Mouse (Mus musculus): ENCODE results near the gene Tbx3.

Tbx3 gene

DNA sequence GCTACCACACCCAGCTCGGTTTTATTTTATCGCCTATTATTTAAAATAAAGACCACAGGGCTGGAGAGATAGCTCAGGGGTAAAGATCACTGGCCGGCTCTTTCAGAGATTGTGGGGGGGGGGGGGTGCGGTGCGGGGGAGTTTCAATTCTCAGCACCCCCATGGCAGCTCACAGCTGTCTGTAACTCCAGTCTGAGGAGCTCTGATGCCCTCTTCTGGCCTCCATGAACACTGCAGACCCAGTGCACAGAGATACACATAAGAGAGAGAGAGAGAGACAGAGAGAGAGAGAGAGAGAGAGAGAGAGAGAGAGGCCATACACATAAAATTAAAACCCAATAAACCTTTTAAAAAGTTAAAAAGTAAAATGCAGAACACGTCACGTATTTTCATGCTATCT is 34.4 kb downstream of the Tbx3 start:
- no peak for DNase-seq (ENCODE audit: low spot score in 2 of 2)

DNA sequence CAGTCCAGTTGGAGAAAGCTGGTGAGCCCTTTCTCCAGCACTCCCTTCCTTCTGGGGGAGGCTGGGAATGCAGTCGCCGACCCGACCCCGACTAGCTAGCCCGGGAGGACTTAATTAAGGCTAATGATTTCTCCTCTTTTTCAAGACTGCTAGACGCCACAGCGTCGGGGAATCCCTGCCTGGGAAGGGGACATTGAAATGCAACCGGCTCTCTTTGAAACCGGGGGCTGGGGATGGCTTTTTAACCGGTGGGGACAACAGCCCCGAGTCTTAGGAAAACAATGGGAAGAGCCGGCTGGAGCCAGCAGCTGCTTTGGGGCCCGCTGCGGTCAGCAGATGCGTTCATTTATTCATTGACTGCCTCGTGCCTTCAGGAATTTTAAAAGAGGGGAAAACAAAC is 36.0 kb downstream of the Tbx3 start:
- DNase-seq (ENCODE audit: low spot score in 2 of 2) = no peak

DNA sequence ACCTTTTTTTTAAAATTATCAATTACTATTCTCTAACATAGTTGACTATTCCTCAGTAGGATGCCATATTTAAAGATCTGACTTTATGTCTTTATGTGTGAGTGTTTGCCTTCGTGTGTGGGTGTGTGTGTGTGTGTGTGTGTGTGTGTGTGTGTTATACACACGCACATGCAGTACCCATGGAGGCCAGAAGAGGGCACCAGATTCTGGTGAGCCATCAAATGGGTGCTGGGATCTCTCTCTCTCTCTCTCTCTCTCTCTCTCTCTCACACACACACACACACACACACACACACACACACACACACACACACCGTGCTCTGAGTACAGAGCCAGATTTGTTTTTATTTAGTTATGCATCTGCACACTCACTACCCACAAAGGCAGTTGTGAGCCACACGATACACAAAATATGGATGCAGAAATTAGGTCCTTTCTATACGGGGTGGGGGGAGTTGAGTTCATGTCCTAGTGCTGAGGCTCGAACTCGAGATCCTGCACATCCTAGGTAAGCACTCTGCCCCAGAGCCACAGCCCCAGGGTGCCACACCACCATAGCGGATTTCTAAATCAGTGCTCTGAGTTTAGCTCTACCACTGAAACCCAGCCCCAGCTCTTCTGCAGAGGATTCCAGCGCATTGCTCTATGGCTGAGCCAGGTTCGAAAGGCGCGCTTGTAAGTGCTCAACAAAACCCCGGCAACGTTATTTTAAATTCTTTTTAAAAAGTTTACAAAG is 38.5 kb downstream of the Tbx3 start:
- no peak for DNase-seq (ENCODE audit: low spot score in 2 of 2)

DNA sequence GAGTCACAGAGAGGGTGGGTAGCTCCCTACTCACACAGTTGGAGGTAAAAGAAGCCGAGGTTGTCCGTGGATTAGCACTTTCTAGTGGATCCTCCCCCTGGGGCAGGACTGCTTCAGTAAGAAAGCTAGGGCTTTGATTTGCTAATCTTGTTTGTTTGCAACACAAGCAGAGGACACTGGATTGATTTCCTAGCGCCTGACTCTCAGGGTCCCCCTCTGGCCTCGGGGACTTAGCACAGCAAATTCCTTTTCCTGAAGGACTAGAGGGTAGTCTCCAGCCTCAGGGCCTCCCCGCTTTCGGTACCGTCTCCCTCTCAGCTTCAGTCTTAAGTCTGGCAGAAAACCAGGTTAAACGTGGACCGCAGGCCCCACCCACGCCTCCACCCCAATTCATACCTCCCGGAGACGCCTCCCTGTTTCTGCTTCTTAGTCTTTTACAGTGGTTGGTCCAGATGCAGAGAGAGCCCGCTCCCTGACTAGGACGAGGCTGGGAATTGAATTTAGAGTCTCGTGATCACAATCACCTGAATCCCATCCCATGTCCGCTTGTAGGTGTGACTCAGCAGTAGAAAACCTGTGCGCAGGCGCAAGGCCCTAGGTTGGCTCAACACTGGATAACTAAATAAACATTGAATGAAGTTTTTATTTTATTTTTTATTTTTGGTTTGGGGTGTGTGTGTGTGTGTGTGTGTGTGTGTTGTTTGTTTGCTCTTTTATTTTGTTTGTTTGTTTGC is 39.5 kb downstream of the Tbx3 start:
- no peak for DNase-seq (ENCODE audit: low spot score in 2 of 2)

DNA sequence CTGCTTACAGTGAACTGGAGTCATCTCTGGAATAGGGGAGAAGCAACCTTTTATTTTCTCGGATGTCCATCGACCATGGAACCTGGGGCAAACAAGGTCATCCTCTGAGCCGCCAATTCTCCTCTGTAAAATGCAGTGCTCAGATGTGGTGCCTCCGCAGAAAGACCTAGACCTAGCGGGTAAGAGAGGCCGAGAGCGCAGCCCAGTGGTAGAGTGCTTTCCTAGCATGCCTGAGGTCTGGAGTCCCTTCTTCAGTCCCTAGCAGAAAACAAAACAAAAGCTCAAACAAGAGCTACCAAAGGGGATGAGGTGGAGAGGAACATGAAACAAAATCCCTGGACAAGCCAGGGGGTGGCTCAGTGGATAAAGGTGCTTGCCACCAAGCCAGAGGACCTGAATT is 40.3 kb downstream of the Tbx3 start:
- no peak for DNase-seq (ENCODE audit: low spot score in 2 of 2)

DNA sequence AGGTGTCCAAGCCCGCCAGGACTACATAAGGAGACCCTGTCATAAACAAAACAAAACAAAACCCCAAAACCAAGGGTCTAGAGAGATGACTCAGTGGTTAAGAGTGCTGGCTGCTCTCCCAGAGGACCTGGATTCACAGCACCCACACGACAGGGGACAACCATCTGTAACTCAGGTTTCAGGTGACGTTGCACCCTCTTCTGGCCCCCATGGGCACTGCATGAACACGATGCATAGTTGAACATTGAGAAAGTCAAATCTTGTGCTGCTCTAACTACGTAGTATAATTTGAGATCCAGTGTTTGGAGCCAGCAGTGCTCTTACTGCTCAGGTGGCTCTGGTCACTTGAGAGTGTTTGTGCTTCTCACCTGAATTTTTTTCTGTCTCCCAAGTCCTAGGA is 41.2 kb downstream of the Tbx3 start:
- no peak for DNase-seq (ENCODE audit: low spot score in 2 of 2)

DNA sequence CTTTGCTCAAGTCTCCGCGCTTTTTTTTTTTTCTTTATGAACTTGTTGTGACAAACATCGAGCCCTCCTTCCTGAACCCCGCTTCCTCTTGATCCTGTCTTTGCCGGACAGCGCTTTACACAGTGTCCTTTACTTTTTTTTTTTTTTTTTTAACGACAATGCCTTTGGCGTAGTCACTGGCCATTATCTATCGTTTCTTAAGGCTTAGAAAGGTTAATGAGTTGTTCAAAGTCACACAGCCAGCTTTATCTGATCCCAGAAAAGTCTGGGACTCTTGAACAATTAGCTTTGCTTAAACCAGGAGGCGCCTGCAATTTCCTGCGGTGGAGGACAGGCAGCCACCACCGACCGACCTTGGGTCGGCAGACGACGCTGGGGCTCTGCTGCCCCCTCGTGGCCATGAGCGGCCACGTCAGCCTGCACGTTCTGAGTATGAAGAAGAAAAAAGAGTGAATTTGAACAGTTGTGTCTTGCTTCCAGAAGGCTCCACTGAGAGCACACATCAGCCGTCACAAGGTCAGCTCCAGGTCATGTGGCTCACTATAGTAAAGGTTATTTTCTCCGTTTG is 42.3 kb downstream of the Tbx3 start:
- DNase-seq (ENCODE audit: low spot score in 2 of 2) = peak; percentile 19 to 69

DNA sequence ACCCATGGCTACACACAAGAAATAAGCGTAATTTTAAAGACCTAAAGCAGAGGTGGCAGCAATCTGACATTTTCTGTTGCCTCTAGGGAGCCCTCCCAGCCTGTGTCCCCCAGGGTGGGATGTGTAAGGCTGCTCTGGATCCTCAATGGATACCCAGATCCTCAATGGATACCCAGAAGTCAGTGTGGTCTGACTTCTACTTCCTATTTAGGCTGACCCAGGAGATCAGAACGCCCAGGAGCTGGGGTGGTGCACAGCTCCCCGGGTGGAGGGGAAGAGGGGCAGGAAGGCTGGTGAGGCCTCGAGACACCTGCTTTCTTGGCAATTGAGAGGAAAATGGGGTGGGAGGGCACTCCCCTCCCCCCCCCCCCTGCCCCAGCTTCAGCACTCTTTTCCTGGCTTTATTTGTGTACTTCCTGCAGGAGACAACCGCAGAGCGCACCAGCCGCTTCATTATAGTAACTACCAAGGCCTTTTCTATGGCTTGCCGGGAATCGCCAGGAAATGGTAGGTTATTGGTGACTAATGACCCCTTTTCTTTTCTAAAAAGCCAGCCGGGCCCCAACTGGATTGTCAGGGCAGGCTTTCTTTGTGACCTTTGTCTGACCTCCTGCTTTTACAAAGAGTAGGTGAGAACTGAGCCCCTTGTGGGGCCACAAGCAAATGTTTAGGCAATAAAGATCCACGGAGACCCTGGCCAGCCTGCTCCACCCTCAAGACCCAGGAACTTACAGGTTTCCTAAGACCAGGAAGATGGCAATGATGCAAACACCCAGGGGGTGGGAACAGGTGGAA is 50.2 kb downstream of the Tbx3 start:
- DNase-seq (ENCODE audit: low spot score in 2 of 2) = no peak

DNA sequence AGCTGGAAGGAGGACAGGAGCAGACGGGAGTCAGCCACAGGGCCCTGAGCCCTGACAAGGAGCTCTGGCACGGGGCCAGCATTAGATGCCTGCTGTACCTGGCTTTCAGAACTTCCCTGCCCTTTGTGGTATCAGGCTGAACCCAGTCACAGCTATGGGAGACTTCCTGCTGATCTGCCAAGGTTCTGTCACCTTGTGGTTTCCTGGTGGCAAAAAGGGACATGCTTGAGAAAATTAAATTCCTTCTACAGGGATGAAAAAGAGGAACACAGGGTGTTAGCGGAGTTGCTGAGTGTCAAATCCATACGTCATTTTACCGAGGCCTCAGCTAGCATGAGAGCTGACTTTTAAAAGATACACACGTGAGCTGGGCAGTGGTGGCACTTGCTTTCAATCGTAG is 62.5 kb downstream of the Tbx3 start:
- no peak for DNase-seq (ENCODE audit: low spot score in 2 of 2)

All from frontal cortex, postnatal 10 days (tissue).